Mouse (Mus musculus) WW6 (cell line): Measurements from ENCODE around the gene Unc13a.

Experiments
- DNase-seq: peaks from one replicate; pipeline ENCODE4 v3.0.0-alpha.2; 2013; ENCODE audit warnings: low read depth, low spot score

Gene Unc13a

GRCm38 (mm10) chr8:71588762-71589161, 82.8 kb downstream of the Unc13a start:
- no peak for DNase-seq

GRCm38 (mm10) chr8:71586891-71587290, 84.7 kb downstream of the Unc13a start:
- no peak for DNase-seq

- no peak for DNase-seq
Measured at GRCm38 (mm10) chr8:71580201-71580600, 91.4 kb downstream of the Unc13a start.

GRCm38 (mm10) chr8:71579476-71579875, 92.1 kb downstream of the Unc13a start:
- DNase-seq: no peak

- DNase-seq: no peak
Measured at GRCm38 (mm10) chr8:71579009-71579408, 92.5 kb downstream of the Unc13a start.

- no peak for DNase-seq
Measured at GRCm38 (mm10) chr8:71577856-71578387, 93.6 kb downstream of the Unc13a start.

GRCm38 (mm10) chr8:71575020-71575419, 96.5 kb downstream of the Unc13a start:
- no peak for DNase-seq

GRCm38 (mm10) chr8:71574426-71574825, 97.1 kb downstream of the Unc13a start:
- DNase-seq: no peak
